Mouse (Mus musculus) lung, postnatal 4 days (tissue): ENCODE measurements around the gene Tifab.
A peak's percentile ranks its signal among the peaks of the same experiment; 100 is the strongest.

ENCODE experiments used
- DNase-seq, 2 experiments: peaks; one replicate each; pipeline ENCODE4 v3.0.0; 2021

Tifab gene

GRCm38 (mm10) chr13:56175848-56176247, 2.8 kb downstream of the Tifab start:
- DNase-seq, result no peak

GRCm38 (mm10) chr13:56172901-56173545, 5.7 kb downstream of the Tifab start:
- DNase-seq, result no peak

DNA sequence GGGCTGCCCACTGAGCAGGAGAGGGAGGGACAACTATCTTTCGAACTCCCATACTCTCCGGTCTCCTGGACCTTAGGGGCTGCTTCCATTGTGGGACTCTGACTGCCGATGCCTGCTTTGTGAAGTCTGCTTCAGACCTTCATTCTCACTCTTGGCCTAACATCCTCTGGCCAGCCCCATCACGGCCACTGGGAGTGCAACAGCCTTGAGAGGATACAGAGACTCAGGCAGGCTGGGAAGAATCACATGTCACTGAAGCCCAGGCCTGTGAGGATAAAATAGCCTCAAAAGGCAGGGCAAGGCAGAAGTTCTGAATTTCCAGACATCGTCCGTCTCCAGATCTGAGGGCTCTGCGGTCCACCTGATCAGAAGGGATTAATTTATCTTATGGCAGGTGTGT, 6.6 kb downstream of the Tifab start:
- DNase-seq, result no peak

GRCm38 (mm10) chr13:56168403-56168781, 10.3 kb downstream of the Tifab start:
- DNase-seq, result no peak

- DNase-seq, result peak; percentile 39 to 46
These were observed 11.0 kb downstream of the Tifab start for GRCm38 (mm10) chr13:56167446-56168402.

DNA sequence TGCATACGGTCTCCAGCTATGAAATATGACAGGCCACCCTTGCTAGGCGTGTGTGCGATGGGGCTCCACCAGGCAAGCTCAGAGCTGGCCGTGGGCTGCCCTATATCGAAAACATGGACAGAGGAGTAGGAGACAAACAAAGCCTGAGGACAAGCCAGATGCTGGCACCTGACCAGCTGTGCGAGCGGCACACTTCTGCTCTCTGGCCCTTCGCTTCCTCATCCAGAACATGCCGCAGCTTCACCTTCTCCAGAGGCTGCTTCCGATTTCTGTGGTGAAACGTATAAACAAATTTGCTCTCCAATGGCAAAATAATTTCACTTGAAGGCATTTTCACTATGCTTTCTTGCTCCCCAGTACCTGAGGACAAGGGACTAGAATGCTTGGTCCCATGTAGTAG, 13.1 kb downstream of the Tifab start:
- no peak for DNase-seq

DNA sequence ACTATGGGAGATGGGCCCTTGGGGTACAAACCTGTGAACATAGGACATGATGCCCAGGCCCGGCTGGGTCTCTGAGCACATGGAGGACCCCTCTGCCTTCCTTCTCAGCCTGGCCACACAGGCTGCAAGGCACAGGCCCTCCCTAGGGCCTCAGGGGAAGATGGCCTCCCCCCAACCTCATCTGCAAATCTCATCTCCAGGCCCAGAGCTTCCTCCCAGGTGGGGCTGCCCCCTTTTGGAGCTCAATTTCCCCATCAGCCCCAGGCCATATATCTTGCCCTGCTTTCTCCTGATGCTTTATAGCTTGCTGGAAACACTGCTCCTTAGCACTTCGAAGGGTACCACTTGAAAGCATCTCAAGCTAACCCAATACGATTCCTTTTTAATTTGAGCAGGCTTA, 14.3 kb downstream of the Tifab start:
- no peak for DNase-seq

DNA sequence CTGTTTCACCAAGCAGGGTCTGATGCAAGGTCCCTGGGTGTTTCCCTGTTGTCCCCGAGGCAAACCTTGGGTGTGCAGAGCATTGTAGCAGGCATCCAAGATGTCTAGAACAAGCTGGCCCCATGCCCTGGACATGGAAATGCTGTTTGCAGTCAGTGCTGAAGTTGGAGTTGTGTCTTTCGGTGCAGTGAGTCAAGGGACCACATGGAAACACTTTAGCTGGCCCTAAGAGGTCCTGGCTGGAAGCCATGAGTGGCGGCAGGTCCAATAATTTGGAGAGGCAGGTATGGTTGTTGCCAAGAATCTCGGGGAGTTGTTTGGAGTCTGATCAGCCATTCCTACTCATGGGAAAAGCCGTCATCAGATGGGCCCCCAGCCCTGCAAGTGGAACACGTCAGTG, 14.9 kb downstream of the Tifab start:
- peak; percentile 72 to 84 for DNase-seq

GRCm38 (mm10) chr13:56162859-56163258, 15.8 kb downstream of the Tifab start:
- DNase-seq, result no peak

DNA sequence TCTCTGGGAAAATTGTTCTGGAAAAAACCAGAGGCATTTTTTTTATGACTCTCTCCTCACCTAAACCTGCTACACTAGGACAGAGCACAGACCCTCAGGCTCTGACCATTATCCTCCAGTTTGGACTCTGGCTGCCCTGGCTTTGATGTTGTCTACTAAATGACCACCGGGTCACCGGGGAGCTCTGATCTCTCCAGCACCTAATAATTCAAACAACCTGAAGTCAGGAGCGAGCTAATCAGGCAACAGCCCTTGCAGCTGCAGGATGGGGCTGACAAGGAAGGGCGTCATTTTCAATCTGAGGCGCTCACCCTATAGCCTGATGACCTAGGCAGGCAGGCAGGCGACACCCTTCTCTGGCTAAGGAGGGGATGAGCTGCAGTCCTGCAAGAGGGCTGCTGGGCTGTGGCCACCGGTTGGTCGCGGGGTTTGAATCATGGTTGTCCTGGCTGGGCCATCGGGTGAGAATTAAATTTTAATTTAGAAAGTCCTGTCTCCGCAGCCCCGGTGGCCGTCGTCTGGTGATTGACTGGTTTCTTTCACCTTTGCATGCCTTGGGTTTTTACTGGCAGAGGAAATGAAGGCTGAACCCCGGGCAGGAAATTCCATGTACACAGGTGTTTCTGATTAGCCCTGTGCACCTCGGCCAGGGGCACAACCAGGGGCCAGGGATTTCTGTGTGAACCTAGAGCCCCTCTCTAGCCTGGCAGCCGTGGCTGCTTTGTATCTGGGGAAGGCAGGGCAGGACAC, 18.9 kb downstream of the Tifab start:
- DNase-seq, result no peak

- DNase-seq, result no peak
These were observed 19.6 kb downstream of the Tifab start for GRCm38 (mm10) chr13:56159016-56159601.

DNA sequence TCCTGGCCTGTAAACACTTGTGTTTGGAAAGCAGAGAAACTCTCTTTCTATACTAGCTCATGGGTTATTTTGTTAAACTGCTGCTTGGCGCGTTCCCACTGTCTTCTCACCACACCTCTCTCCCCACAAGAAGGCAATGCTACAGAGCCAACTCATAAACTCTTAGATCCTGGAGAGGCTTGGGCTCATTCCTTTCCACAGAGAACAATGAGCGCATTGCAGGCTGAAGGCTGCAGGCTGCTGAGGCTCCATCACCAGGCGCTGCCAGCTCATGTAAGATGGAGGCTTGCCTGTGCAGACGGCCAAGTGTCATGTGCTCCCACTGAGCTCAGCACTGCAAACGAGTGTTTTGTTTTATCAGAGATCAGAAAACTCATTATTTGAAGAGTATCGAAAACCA, 23.0 kb downstream of the Tifab start:
- no peak for DNase-seq

GRCm38 (mm10) chr13:56155048-56155447, 23.6 kb downstream of the Tifab start:
- no peak for DNase-seq

DNA sequence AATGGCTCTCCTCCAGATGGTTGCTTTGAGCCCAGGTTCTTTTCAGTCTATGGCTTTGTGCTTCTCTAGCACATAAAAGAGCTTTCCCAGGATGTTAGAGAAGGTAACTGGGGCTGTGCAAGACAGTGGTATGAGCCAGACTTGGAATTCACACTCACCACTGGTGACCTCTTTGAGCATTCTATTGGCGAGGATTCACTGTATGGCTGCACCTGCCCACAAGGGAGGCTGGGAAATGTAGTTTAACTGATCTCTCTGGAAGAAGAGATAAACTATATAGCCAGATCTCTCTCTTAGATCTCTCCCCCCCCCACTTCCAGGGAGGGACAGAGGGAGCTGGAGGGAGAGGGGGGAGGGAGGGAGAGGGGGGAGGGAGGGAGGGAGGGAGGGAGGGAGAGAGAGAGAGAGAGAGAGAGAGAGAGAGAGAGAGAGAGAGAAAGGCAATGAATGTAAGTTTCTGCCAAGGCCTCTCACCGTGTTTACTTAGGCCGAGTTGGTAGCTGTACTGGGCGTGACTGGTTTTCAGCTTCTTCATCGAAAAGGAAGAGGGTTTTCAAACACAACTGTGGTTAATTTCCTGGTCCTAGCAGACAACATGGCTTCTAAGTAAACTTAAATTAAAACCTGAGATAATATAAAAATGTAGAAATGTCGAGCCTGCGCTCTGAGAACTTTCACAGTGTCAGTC, 25.8 kb downstream of the Tifab start:
- DNase-seq, result no peak

GRCm38 (mm10) chr13:56151404-56152226, 27.1 kb downstream of the Tifab start:
- DNase-seq, result peak; percentile 43 to 75

GRCm38 (mm10) chr13:56145523-56145922, 33.2 kb downstream of the Tifab start:
- DNase-seq, result peak in 1 of 2 experiments; percentile 67

- no peak for DNase-seq
These were observed 34.7 kb downstream of the Tifab start for GRCm38 (mm10) chr13:56144021-56144420.

GRCm38 (mm10) chr13:56143151-56143513, 35.6 kb downstream of the Tifab start:
- DNase-seq, result no peak

GRCm38 (mm10) chr13:56142382-56143150, 36.1 kb downstream of the Tifab start:
- no peak for DNase-seq

DNA sequence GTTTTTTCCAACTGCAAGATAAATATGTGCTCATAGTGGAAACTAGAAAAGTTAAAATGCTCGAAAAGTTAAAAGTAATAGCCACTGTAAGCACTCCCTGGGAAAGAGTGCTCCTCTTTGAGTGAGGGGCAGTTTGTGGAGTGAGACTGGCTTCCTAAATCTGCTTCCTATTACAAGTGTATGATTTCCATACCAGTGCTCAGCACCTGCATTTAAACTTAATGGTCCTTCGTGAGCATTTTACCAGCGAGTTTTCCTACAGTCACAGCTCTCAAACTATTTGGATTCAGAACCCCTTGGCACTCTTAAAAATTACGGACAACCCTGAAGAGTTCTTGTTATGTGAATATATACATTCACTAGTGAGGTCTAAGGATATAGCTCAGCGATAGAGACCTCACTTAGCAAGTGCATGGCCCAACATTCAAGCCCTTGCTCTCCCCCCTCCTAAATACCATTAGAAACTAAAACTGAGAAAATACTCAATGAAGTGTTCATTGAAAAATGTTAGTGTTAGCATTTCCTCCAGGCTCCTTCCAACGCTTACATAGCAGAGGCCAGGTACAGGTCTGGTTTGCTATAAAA, 39.4 kb downstream of the Tifab start:
- no peak for DNase-seq
